Mouse (Mus musculus) cerebellum, adult 11-12 months (tissue): ENCODE measurements around the gene Nsl1.

Experiments used
- DNase-seq: peaks from one replicate; pipeline ENCODE4 v3.0.0; 2022

Gene Nsl1

GRCm38 (mm10) chr1:191054870-191055532 is 7.8 kb upstream of the Nsl1 start:
- DNase-seq: no peak

GRCm38 (mm10) chr1:191055533-191055873 is 7.3 kb upstream of the Nsl1 start:
- no peak for DNase-seq

- no peak for DNase-seq
These were observed 5.4 kb upstream of the Nsl1 start for GRCm38 (mm10) chr1:191057461-191057860.

- no peak for DNase-seq
These were observed 501 bp upstream of the Nsl1 start for GRCm38 (mm10) chr1:191062241-191062780.

- no peak for DNase-seq
These were observed 888 bp downstream of the Nsl1 start for GRCm38 (mm10) chr1:191063700-191064099.

GRCm38 (mm10) chr1:191064535-191064934 is 1.7 kb downstream of the Nsl1 start:
- no peak for DNase-seq

GRCm38 (mm10) chr1:191065188-191065587 is 2.4 kb downstream of the Nsl1 start:
- no peak for DNase-seq

GRCm38 (mm10) chr1:191068377-191068776 is 5.6 kb downstream of the Nsl1 start:
- no peak for DNase-seq

GRCm38 (mm10) chr1:191070259-191070658 is 7.4 kb downstream of the Nsl1 start:
- DNase-seq: no peak

- no peak for DNase-seq
These were observed 8.8 kb downstream of the Nsl1 start for GRCm38 (mm10) chr1:191071613-191072012.

GRCm38 (mm10) chr1:191072329-191072913 is 9.6 kb downstream of the Nsl1 start:
- no peak for DNase-seq

GRCm38 (mm10) chr1:191073001-191073400 is 10.2 kb downstream of the Nsl1 start:
- no peak for DNase-seq

- no peak for DNase-seq
These were observed 10.7 kb downstream of the Nsl1 start for GRCm38 (mm10) chr1:191073486-191073885.

- DNase-seq: peak; percentile 19
These were observed 12.5 kb downstream of the Nsl1 start for GRCm38 (mm10) chr1:191075199-191075883.

GRCm38 (mm10) chr1:191083230-191083629 is 20.4 kb downstream of the Nsl1 start:
- no peak for DNase-seq

- no peak for DNase-seq
These were observed 22.2 kb downstream of the Nsl1 start for GRCm38 (mm10) chr1:191084951-191085559.

GRCm38 (mm10) chr1:191085597-191085996 is 22.8 kb downstream of the Nsl1 start:
- no peak for DNase-seq

GRCm38 (mm10) chr1:191086304-191086878 is 23.6 kb downstream of the Nsl1 start:
- no peak for DNase-seq

- DNase-seq: no peak
These were observed 24.1 kb downstream of the Nsl1 start for GRCm38 (mm10) chr1:191086960-191087359.

GRCm38 (mm10) chr1:191087955-191088354 is 25.1 kb downstream of the Nsl1 start:
- no peak for DNase-seq

GRCm38 (mm10) chr1:191089355-191089754 is 26.5 kb downstream of the Nsl1 start:
- no peak for DNase-seq

- no peak for DNase-seq
These were observed 29.2 kb downstream of the Nsl1 start for GRCm38 (mm10) chr1:191092050-191092449.

GRCm38 (mm10) chr1:191093578-191093977 is 30.8 kb downstream of the Nsl1 start:
- no peak for DNase-seq
